Mouse (Mus musculus) G1E-ER4 (cell line): ENCODE results near the gene Arhgdia. TPM values are rescaled to one million over a fixed set of nuclear protein-coding genes. Genes with fewer than 3 reads are reported as not detected.

Experiments
- GATA1 ChIP-seq: IDR thresholded peaks from one replicate; pipeline ENCODE4 v1.8.0; 2012; ENCODE audit warnings: low read length, inconsistent platforms
- polyA plus RNA-seq: library from polyadenylated mRNA; stranded (reverse); fragments of >175 nt; gene quantifications from 2 replicates; pipeline ENCODE4 v1.2.3, GENCODE M21; 2012

The Arhgdia gene
- polyA plus RNA-seq = 1,177 and 1,217 TPM in 2 replicates

DNA sequence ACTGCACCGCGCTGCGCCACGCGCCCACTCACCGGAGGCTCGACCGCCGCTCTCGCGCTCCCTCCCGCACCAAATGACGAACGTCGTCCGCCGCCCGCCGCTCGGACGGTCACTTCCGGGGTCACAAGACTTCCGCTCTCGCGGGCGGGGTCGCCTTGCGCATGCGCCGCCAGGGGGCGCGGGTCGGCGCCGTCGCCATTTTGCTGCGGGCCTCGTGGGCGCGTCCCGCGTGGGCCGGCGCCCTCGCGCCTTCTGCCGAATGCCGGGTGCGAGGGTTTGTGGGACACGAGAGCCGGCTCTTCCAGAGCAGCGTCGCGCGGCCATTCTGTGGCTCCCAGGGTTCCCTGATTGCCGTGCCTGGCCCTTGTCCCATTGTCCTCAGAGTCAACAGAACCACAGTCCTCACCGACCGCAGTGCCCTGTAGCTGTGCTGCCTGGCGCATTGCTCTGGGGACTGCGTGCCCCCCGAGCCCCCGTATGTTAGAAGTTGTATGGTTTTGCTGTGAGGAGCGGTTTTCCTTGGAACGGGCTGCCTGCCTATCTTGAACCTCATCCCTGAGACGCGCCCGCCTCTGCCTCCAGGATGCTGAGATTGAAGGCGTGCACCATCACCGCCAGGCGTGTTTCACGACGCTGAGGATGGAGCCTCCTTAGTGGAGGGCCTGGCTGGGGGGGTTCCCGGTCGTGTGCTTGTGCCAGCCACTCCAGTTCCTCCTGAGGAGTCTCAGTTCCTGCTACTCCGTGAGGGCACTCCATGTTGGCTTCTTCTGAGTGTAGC lies at the start of gene Arhgdia:
Arhgdia (minus strand) TSS at position 135 of the 778 bp plus-strand sequence.
- no peak for TF ChIP-seq GATA1

DNA sequence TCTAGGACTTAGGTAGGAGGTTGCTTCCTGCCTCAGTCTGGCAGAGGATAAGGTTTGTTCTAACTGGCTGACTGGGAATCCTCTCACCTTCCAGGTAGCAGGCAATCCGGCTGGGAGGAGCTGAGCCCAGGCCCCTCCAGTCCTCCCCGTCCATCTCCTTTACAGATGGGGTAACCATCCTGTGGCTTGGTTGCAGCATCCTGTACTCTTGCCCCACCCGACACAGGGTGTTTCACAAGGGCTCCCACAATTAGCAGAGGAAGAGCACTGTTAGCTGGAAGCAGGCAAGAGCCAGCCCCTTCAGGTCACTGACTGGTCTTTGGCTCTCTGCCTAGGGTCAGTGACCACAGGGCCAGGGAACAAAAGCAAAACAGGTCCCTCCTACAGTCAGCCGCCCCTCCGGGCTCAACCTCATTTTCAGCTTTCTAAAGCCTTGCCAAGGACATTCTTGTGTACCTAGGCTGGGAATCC lies 49.0 kb upstream of the Arhgdia start:
- TF ChIP-seq GATA1 = no peak

DNA sequence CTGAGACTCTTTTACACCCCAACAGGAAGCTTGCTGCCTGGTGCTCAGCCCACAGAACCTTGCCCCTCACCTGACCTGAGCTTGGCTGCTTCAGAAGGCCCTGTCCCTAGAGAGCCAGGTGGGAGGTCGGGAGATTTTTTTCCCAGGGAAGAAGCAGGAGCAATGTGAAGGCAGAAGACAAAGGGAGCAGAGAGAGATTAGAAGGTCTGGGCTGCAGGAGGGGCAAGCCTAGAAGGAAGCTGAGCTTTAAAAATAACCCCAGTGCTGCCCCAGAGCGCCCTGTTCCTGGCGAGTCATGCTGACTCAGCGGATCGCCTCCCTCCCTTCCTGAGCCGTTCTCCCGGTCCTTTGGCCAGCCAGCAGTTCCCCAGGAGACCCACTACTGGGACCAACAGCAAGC lies 48.5 kb upstream of the Arhgdia start:
- TF ChIP-seq GATA1 = no peak

DNA sequence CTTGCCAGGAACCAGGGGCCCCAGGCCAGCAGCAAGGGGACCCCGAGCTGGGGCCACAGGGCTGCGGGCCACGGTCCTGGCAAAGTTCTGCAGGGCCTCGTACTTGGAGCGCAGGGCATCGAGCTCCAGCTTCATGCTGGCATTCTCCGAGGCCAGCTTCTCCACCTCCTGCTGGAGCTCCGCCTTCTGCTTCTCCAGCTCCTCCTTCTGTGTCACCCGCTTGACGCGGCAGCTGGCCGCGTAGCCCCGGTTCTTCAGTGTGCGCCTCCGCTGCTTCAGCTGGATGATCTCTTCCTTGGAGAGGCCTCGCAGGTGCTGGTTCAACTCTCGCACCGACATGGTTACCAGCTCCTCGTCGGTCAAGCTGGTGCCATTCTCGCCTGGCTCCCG lies 47.9 kb upstream of the Arhgdia start:
- TF ChIP-seq GATA1 = no peak

DNA sequence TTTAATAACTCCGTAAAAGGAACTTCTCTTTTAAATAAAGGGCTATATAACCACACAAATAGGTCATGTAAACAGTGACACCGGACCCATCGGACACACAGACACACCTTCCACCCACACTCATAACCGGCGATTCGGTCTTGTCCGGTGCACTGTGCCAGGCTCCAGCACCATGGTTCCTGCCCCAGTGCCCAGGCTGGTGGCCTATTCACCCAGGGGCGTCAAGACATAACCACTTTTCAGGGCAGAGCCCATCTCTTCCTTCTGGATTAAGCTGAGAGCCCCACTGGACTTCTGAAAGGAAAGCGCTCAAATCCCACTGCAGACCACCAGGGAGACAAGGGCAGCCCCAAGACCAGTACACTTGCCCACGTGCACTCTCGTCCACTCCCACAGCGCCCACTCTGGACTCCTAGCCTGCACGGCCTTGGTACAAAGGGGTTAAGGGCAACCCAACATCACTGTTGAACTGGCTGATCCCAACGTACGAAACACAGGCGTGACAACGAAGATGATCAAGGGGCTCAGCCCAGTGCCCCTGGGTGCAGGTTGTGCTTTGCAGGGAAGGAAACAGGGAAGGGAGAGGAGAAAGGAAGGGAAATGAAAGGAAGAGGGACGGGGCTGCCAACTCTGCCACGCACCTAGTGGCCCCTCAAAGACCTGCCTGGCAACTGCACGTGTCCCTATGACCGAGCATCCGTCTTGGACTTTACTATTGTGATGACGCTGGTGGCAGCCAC lies 47.3 kb upstream of the Arhgdia start:
- TF ChIP-seq GATA1 = no peak

DNA sequence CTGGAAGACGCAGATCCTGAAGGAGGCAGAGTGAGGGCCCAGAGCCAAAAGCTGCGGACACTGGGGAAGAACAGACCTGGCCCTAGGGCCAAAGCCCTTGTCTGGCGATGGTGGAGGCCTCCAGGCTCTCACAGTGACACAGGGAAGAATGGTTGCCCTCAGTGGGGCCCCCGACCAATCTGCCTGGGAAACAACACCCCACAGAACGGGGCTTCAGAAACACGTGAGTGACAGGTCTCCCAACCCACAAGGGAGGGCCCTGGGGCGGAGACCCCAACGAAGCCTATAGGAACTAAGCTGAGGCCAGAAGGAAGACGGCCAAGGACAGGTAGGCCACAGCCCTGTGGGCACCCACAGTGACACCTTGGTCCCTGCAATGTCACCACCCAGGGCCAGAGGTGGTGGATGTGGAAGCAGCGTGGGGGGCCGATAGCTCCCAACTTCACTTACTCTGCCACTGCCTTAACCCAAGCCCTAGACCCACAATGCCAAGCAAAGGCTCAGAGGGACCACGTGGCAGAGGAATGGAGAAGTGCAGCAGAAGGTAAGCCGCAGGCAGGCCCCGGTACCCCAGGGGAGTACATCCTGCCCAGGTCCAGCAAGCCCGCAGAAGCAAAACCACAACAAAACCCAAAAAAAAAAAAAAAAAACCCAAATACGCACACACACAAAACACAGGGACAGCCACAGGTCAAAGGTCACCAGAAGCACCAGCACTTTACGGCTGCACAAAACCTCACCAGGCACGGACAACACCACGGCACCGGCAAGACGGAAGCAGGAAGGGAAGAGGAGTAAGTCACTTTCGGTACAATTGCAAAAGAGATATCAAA lies 46.3 kb upstream of the Arhgdia start:
- no peak for TF ChIP-seq GATA1

DNA sequence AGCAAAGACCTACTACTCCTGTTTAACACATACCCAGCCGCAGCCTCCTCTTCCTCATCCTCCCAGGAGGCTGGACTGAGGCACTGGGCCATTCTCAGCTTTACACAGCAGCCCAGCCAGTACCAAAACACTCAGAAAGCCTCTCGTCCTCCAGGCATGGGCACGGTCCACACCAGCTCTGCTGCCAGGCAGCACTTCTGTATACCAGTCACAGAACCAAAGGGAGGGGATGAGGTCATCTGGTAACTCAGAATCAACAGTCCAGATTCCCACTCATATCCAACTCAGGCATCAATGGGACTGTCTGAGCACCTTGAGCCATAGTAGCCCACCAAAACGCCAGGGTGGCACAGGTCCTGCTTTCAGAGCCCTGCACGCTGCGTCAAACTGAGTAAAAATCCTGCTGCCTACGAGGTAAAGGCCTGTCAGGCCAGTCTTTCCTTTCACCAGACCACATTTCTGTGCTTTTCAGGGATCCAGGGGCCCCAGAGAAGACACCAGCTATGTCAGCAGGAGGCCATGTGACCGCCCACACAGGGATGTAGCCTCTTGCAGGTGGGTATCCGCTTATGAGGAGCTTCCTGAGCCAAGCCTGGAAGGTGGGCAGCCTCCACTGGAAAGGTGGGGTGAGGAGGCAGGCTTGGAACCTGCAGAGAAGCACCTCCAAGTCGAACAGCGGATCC lies 45.5 kb upstream of the Arhgdia start:
- TF ChIP-seq GATA1 = no peak

DNA sequence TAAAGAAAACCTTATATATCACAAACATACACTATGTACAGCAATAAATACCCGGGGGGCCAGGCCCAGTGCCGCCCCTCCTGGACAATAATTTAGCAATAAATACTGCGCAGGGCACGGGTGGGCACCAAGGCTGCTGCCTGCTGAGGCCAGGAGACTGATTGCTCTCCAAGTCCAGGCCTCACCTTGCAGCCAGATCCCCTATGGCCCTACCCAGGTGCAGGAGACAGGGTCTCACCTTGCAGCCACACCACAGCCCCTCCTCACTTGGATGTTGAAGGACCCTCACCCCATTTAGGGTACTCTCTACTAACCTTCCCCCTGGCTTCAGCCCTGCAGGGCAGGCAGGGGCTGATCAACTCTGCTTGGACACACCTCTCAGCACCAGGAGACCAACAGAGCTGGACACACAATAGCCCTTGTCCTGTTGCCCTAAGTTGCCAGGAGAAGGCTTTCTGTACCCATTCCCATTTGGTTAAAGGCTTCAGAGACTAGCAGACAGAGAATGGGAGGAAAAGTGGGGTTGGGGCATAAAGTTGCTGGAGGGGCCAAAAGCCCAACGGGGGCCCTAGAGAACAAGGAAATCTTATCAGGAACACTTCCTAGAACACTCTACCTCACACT lies 43.8 kb upstream of the Arhgdia start, which contains the start of gene Sirt7:
Sirt7 (minus strand) TSS at position 89 of the 624 bp plus-strand sequence.
- no peak for TF ChIP-seq GATA1

DNA sequence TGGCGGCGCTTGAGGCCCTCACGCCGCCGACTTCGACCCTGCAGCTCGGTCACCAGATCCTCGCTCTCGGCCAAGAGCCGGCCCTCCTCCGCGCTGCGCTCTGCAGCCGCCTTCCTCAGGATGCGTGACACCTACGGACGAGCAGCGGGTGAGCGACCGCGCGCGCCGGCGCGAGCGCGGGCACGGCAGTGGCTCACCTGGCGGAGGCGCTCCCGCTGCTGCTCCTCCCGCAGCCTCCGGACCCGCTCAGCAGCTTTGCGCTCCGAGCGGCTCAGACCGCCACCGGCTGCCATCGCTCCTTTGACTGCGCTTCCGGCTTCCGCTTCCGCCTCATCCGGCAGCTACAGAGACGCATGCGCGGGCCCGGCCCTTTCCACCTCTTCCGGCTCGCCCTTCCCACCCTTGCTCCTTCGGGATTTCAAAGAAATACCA lies 43.3 kb upstream of the Arhgdia start:
- no peak for TF ChIP-seq GATA1

DNA sequence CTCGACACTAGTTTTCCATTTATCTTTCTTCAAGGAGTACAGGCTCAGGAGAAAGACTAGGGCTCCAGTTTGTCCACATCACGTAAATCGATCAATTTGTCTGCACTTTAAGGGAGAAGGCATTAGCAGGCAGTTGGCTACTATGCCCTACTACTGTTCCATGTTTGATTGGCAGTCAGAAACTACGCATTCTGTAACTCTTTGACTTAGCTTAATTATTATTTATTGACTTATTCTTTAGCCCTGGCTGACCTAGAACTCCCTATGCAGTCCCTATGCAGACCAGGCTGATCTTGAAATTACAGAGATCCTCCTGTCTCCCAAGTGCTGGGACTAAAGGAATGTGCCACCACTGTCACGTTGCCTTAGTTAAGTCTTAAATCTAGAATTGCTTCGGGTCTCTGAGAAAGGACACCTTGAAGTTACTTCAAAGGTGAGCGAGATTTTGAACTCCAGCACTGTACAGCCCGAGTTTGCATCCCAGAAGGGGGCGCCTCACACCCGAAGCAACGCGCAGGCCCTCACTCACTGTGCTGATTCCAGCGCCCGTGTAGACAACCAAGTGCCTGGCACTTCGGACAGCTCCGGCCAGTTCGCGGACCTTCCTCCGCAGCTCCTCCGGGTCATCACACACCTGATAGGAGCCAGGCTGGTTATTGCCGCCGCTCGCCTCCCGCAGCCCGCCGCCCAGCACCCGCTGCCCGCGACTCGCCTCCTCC lies 42.7 kb upstream of the Arhgdia start:
- no peak for TF ChIP-seq GATA1

DNA sequence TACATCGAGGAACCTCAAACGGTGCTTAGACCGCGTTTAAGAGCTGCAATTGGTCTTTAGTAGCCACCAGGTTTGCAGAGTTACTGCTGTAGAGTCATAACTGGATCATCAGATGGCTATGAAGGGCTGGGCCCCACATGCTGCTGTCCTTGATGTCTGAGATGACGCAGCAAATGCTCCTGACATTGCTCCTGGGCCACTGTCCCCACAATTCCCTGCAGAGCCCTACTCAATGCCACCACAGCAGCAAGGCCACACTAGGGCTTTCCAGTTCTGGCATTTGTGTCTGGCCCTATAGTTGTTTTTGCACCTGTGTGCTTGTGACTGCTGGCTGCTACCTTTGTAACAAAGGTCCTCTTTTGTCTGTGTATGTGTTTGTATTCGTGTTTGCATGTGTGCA lies 41.4 kb upstream of the Arhgdia start:
- TF ChIP-seq GATA1 = no peak

DNA sequence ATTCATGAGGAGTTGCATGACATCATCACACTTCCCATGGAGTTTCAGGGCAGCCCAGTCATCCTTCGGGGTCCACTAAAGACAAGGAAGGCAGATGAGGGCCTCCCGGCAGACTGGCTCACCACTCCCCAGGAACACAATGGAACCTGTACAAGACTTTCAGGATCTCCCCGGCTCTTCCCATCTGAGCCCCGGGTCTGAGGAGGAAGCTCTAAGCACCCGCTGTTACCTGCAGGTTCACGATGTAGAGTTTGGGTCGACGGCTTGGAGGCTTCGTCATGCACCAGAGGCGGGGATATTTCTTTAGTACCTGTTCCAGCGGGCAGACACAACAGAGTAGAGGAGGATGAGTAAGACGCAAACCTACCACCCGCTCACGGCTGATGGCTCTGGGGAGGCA lies 38.8 kb upstream of the Arhgdia start:
- TF ChIP-seq GATA1 = no peak

DNA sequence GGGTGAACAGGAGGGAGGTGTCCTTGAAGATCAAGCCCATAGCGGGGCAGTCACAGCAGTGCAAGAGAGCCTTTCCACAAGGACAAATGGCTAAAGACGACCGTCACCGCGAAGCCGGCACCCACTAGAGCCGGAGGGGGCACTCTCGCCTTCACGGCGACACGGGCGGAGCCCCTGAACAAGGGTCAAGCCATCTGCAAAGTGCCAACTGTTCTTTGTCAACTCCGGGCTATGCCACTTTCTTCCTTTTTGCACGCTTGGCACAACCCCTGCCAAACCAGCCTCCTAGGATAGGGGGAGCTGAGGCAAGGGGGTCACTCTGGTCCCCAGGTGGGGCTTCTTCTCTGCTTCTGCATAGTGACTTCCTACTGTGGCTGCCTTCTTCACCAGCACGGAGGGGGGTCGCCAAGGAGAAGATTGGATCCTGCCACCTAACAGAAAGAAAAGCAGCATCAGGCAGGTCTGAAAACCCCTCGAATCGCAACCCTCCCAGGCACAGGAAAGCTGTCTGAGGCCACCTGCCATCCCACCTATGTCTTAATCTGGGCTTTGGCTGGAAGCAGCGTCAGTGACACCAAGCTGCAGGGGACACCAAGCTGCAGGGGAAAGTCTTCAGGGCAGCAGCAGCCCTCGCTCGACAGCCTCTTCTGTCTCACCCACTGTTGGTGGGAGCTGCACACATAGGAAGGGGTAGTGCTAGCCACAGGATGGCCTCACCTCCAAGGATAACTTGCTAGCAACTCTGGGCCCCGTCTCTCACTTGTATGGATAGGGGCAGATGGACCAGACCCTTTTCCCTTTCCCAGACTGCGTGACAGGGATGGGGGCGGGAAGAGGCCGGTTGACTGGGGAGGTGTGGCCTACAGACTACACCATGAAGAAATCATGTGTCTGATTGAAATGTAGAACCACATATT lies 37.5 kb upstream of the Arhgdia start:
- no peak for TF ChIP-seq GATA1
